Mouse (Mus musculus): Measurements from ENCODE around the gene Msrb1. TPM values are rescaled to one million over a fixed set of nuclear protein-coding genes. Genes with fewer than 3 reads are reported as not detected.
"Not testable (repeated sequence)": the region's sequence is repeated elsewhere in the genome, so short reads cannot be mapped to it uniquely, and the experiment has no call there.

Msrb1 gene
- polyA plus RNA-seq, 1 experiment from 2014 or later: 24.9 TPM

- WGBS: 61% methylated on average over 6 of the region's 6 CpGs
- DNase-seq (ENCODE audit: low spot score) (no peak), ATAC-seq (ENCODE audit: insufficient number of reproducible peaks, low FRiP score, low TSS enrichment, low read depth) (no peak)
- Histone ChIP-seq H3K27me3 (ENCODE audit: control insufficient read depth, insufficient read depth, low read length) (no peaks in the 10 kb centered on the region), H3K9me3 (ENCODE audit: control insufficient read depth, low read length) (no peaks in the 10 kb centered on the region), H3K4me3 (ENCODE audit: low read depth, low read length) (no peak overlapping the region), H3K36me3 (ENCODE audit: control insufficient read depth, insufficient read depth, low read length) (peaks cover 8% of the 10 kb centered on the region; the same call in 1 of the 2 replicates), H3K4me1 (ENCODE audit: control insufficient read depth, insufficient read depth, low read length) (no peaks in the 10 kb centered on the region), H3K4me2 (ENCODE audit: low read depth, severe bottlenecking) (no peak overlapping the region), H3K9ac (ENCODE audit: low read length) (no peak overlapping the region), H3K27ac (replicated peaks; ENCODE audit: low read depth, low read length) (no peak overlapping the region)
These were observed 20.9 kb upstream of the Msrb1 start for GRCm38 (mm10) chr17:24715556-24715955.

- no peak overlapping the region for H3K9ac ChIP-seq (ENCODE audit: low read length)
- H3K27ac ChIP-seq (replicated peaks; ENCODE audit: low read depth, low read length): no peak overlapping the region
- DNase-seq (ENCODE audit: low spot score) (no peak), ATAC-seq (ENCODE audit: insufficient number of reproducible peaks, low FRiP score, low TSS enrichment, low read depth) (no peak)
- H3K27me3 ChIP-seq (ENCODE audit: control insufficient read depth, insufficient read depth, low read length): no peaks in the 10 kb centered on the region
- no peak overlapping the region for H3K4me2 ChIP-seq (ENCODE audit: low read depth, severe bottlenecking)
- H3K4me1 ChIP-seq (ENCODE audit: control insufficient read depth, insufficient read depth, low read length): peaks cover 1% of the 10 kb centered on the region; the same call in 1 of the 2 replicates
- no peaks in the 10 kb centered on the region for H3K9me3 ChIP-seq (ENCODE audit: control insufficient read depth, low read length)
- no peak overlapping the region for H3K4me3 ChIP-seq (ENCODE audit: low read depth, low read length)
- 97% methylated on average over 15 of the region's 15 CpGs for WGBS
- H3K36me3 ChIP-seq (ENCODE audit: control insufficient read depth, insufficient read depth, low read length): peaks cover 8% of the 10 kb centered on the region; the same call in 1 of the 2 replicates
These were observed 20.2 kb upstream of the Msrb1 start for GRCm38 (mm10) chr17:24716166-24716682.

- 88% methylated on average over 4 of the region's 4 CpGs for WGBS
- peaks cover 4% of the 10 kb centered on the region; the same call in 1 of the 2 replicates for H3K4me1 ChIP-seq (ENCODE audit: control insufficient read depth, insufficient read depth, low read length)
- peak within 1 kb of the TSS; percentile 90; the same call in 1 of the 2 replicates for H3K9ac ChIP-seq (ENCODE audit: low read length)
- no peak within 1 kb of the TSS for H3K27ac ChIP-seq (replicated peaks; ENCODE audit: low read depth, low read length)
- no peaks in the 10 kb centered on the region for H3K27me3 ChIP-seq (ENCODE audit: control insufficient read depth, insufficient read depth, low read length)
- DNase-seq (ENCODE audit: low spot score): no peak
- peak within 1 kb of the TSS; percentile 81 for H3K4me3 ChIP-seq (ENCODE audit: low read depth, low read length)
- H3K9me3 ChIP-seq (ENCODE audit: control insufficient read depth, low read length): no peaks in the 10 kb centered on the region
- no peak for ATAC-seq (ENCODE audit: insufficient number of reproducible peaks, low FRiP score, low TSS enrichment, low read depth)
- peak within 1 kb of the TSS; percentile 53 for H3K4me2 ChIP-seq (ENCODE audit: low read depth, severe bottlenecking)
- H3K36me3 ChIP-seq (ENCODE audit: control insufficient read depth, insufficient read depth, low read length): peaks cover 14% of the 10 kb centered on the region
These were observed 18.5 kb upstream of the Msrb1 start, which contains the start of the genes Rnf151 and Rps2 for GRCm38 (mm10) chr17:24717943-24718342. TSS of gene Rnf151 (minus strand) at chr17:24718063. TSS of gene Rps2 (plus strand) at chr17:24718116.

- Histone ChIP-seq H3K36me3 (ENCODE audit: control insufficient read depth, insufficient read depth, low read length) (peaks cover 14% of the 10 kb centered on the region), H3K4me2 (ENCODE audit: low read depth, severe bottlenecking) (peak overlapping the region; percentile 53), H3K9ac (ENCODE audit: low read length) (peak overlapping the region; percentile 90), H3K4me3 (ENCODE audit: low read depth, low read length) (peak overlapping the region; percentile 81)
- not testable (repeated sequence) for DNase-seq (ENCODE audit: low spot score); H3K9me3 ChIP-seq (ENCODE audit: control insufficient read depth, low read length); H3K4me1 ChIP-seq (ENCODE audit: control insufficient read depth, insufficient read depth, low read length); H3K27ac ChIP-seq (replicated peaks; ENCODE audit: low read depth, low read length); H3K27me3 ChIP-seq (ENCODE audit: control insufficient read depth, insufficient read depth, low read length); ATAC-seq (ENCODE audit: insufficient number of reproducible peaks, low FRiP score, low TSS enrichment, low read depth)
- 61% methylated on average over 5 of the region's 5 CpGs for WGBS
These were observed 17.5 kb upstream of the Msrb1 start for GRCm38 (mm10) chr17:24718938-24719337.

GRCm38 (mm10) chr17:24719494-24720222 is 16.8 kb upstream of the Msrb1 start:
- Histone ChIP-seq H3K27me3 (ENCODE audit: control insufficient read depth, insufficient read depth, low read length) (no peaks in the 10 kb centered on the region), H3K4me2 (ENCODE audit: low read depth, severe bottlenecking) (peak overlapping the region; percentile 60), H3K4me3 (ENCODE audit: low read depth, low read length) (peak overlapping the region; percentile 81), H3K4me1 (ENCODE audit: control insufficient read depth, insufficient read depth, low read length) (peaks cover 9% of the 10 kb centered on the region; the same call in 1 of the 2 replicates), H3K27ac (replicated peaks; ENCODE audit: low read depth, low read length) (peak overlapping the region; percentile 77), H3K9ac (ENCODE audit: low read length) (peak overlapping the region; percentile 90), H3K36me3 (ENCODE audit: control insufficient read depth, insufficient read depth, low read length) (peaks cover 14% of the 10 kb centered on the region), H3K9me3 (ENCODE audit: control insufficient read depth, low read length) (no peaks in the 10 kb centered on the region)
- under 1% methylated on average over 61 of the region's 61 CpGs for WGBS
- peak; percentile 96 for ATAC-seq (ENCODE audit: insufficient number of reproducible peaks, low FRiP score, low TSS enrichment, low read depth)
- DNase-seq (ENCODE audit: low spot score): peak; percentile 99

- H3K27me3 ChIP-seq (ENCODE audit: control insufficient read depth, insufficient read depth, low read length); H3K27ac ChIP-seq (replicated peaks; ENCODE audit: low read depth, low read length); DNase-seq (ENCODE audit: low spot score); H3K4me1 ChIP-seq (ENCODE audit: control insufficient read depth, insufficient read depth, low read length); H3K9me3 ChIP-seq (ENCODE audit: control insufficient read depth, low read length); ATAC-seq (ENCODE audit: insufficient number of reproducible peaks, low FRiP score, low TSS enrichment, low read depth): not testable (repeated sequence)
- Histone ChIP-seq H3K36me3 (ENCODE audit: control insufficient read depth, insufficient read depth, low read length) (peaks cover 14% of the 10 kb centered on the region), H3K4me3 (ENCODE audit: low read depth, low read length) (peak overlapping the region; percentile 81), H3K4me2 (ENCODE audit: low read depth, severe bottlenecking) (peak overlapping the region; percentile 60), H3K9ac (ENCODE audit: low read length) (peak overlapping the region; percentile 90)
- under 1% methylated on average over 10 of the region's 11 CpGs for WGBS
These were observed 15.8 kb upstream of the Msrb1 start for GRCm38 (mm10) chr17:24720616-24721015.

GRCm38 (mm10) chr17:24721383-24721955 is 15.0 kb upstream of the Msrb1 start:
- H3K27me3 ChIP-seq (ENCODE audit: control insufficient read depth, insufficient read depth, low read length); H3K9me3 ChIP-seq (ENCODE audit: control insufficient read depth, low read length); H3K4me1 ChIP-seq (ENCODE audit: control insufficient read depth, insufficient read depth, low read length); DNase-seq (ENCODE audit: low spot score); ATAC-seq (ENCODE audit: insufficient number of reproducible peaks, low FRiP score, low TSS enrichment, low read depth); H3K27ac ChIP-seq (replicated peaks; ENCODE audit: low read depth, low read length): not testable (repeated sequence)
- peaks cover 14% of the 10 kb centered on the region for H3K36me3 ChIP-seq (ENCODE audit: control insufficient read depth, insufficient read depth, low read length)
- peak overlapping the region; percentile 81 for H3K4me3 ChIP-seq (ENCODE audit: low read depth, low read length)
- 63% methylated on average over 7 of the region's 7 CpGs for WGBS
- H3K4me2 ChIP-seq (ENCODE audit: low read depth, severe bottlenecking): peak overlapping the region; percentile 60
- peak overlapping the region; percentile 43; the same call in 1 of the 2 replicates for H3K9ac ChIP-seq (ENCODE audit: low read length)

- ATAC-seq (ENCODE audit: insufficient number of reproducible peaks, low FRiP score, low TSS enrichment, low read depth) (no peak), DNase-seq (ENCODE audit: low spot score) (no peak)
These were observed 14.1 kb upstream of the Msrb1 start for GRCm38 (mm10) chr17:24722220-24722924.

More at GRCm38 (mm10) chr17:24722220-24722924, 14.1 kb upstream of the Msrb1 start:
- Histone ChIP-seq H3K9me3 (ENCODE audit: control insufficient read depth, low read length) (no peaks in the 10 kb centered on the region), H3K36me3 (ENCODE audit: control insufficient read depth, insufficient read depth, low read length) (peaks cover 8% of the 10 kb centered on the region), H3K4me1 (ENCODE audit: control insufficient read depth, insufficient read depth, low read length) (peaks cover 9% of the 10 kb centered on the region; the same call in 1 of the 2 replicates), H3K27me3 (ENCODE audit: control insufficient read depth, insufficient read depth, low read length) (no peaks in the 10 kb centered on the region), H3K4me3 (ENCODE audit: low read depth, low read length) (peak overlapping the region; percentile 1; the same call in 1 of the 2 replicates), H3K9ac (ENCODE audit: low read length) (no peak overlapping the region), H3K4me2 (ENCODE audit: low read depth, severe bottlenecking) (no peak overlapping the region), H3K27ac (replicated peaks; ENCODE audit: low read depth, low read length) (no peak overlapping the region)
- 31% methylated on average over 13 of the region's 13 CpGs for WGBS

Data from limb, embryonic 11.5 days (tissue).